ENCODE assay signal across 33 mouse cellular contexts in the genomic region with DNA sequence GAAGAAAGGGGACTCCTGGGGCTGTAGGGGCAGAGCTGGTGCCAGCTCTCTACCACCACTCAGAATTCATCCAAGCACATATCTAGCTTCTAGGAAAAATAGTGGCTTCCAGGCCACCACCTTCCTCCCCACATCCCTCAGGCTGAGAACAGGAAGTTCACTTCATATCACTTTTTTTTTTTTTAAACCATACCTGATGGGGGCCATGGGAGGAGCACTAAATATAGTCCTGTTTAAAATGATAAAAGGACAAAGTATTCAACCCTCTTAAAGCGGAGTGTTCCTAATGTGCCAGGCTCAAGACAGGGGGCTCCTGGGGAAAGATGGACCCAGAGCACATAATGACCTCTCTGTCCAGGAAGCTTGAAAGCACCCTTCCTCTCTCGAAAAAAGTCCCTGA.
"Had no signal": no experiment of that assay in that cellular context is flagged by ENCODE, and none has a peak within 500 bp of the region (broad histone marks: within the 10 kb centered on the region; RNA-seq: fewer than 3 reads in every experiment).

No protein-coding gene starts in this region.

- H3K4me2 ChIP-seq: heart, embryonic 11.5 days; heart, embryonic 12.5 days; heart, embryonic 13.5 days; heart, embryonic 15.5 days; hindbrain, embryonic 12.5 days; hindbrain, embryonic 13.5 days; hindbrain, embryonic 14.5 days; hindbrain, embryonic 15.5 days; intestine, embryonic 15.5 days; kidney, embryonic 15.5 days had no signal

- ATAC-seq: hindbrain, embryonic 16.5 days; hindbrain, postnatal 0 days; inflammation-experienced regulatory T-cells, adult 6 months; intestine, postnatal 0 days had no signal

- H3K9me3 ChIP-seq: heart, embryonic 10.5 days; heart, embryonic 12.5 days; heart, embryonic 13.5 days; heart, embryonic 15.5 days; hindbrain, embryonic 10.5 days; hindbrain, embryonic 12.5 days; hindbrain, embryonic 13.5 days; hindbrain, embryonic 15.5 days; intestine, embryonic 15.5 days; kidney, embryonic 15.5 days had no signal

- H3K4me1 ChIP-seq: hindbrain, embryonic 10.5 days; hindbrain, embryonic 12.5 days had no signal

- H3K27ac ChIP-seq: heart, embryonic 10.5 days; heart, embryonic 13.5 days; heart, embryonic 15.5 days; hindbrain, embryonic 10.5 days; hindbrain, embryonic 12.5 days; hindbrain, embryonic 13.5 days; hindbrain, embryonic 14.5 days; hindbrain, embryonic 15.5 days; hindbrain, postnatal 0 days; intestine, embryonic 15.5 days; kidney, embryonic 15.5 days; kidney, postnatal 0 days had no signal

- H3K27me3 ChIP-seq: heart, embryonic 12.5 days; heart, embryonic 13.5 days; heart, embryonic 15.5 days; hindbrain, embryonic 12.5 days; hindbrain, embryonic 13.5 days; hindbrain, embryonic 15.5 days; intestine, embryonic 15.5 days; kidney, embryonic 15.5 days had no signal

- DNase-seq: heart, postnatal 10 days; heart, postnatal 14 days; heart, postnatal 36 days; heart, postnatal 4 days; kidney, adult 11 months; kidney, adult 18-20 months; kidney, adult 2 months; kidney, adult 8-10 months; kidney, adult 9 months; kidney, postnatal 10 days; kidney, postnatal 14 days; kidney, postnatal 25 days; kidney, postnatal 36 days; kidney, postnatal 4 days; layer of hippocampus, adult 9-11 months; layer of hippocampus, postnatal 36 days had no signal

- H3K4me3 ChIP-seq: heart, embryonic 10.5 days; heart, embryonic 12.5 days; heart, embryonic 13.5 days; heart, embryonic 15.5 days; hindbrain, embryonic 10.5 days; hindbrain, embryonic 12.5 days; hindbrain, embryonic 13.5 days; hindbrain, embryonic 15.5 days; intestine, embryonic 15.5 days; kidney, embryonic 15.5 days had no signal

- H3K9ac ChIP-seq: heart, embryonic 12.5 days; heart, embryonic 13.5 days; heart, embryonic 15.5 days; hindbrain, embryonic 12.5 days; hindbrain, embryonic 13.5 days; hindbrain, embryonic 14.5 days; hindbrain, embryonic 15.5 days; intestine, embryonic 15.5 days; kidney, embryonic 15.5 days had no signal
